In genomic region chr4:86852813-86853590, GRCm38 (mm10) we compare ENCODE assay signal across 17 mouse cellular contexts. TPM values are rescaled to one million over a fixed set of nuclear protein-coding genes. Genes with fewer than 3 reads are reported as not detected.
A peak's percentile ranks its signal among the peaks of the same experiment; 100 is the strongest.
DNase-seq lines count a peak whose midpoint lies in the region; ATAC-seq and TF ChIP-seq lines count a peak whose summit lies in the region.
"Had no signal": no experiment of that assay in that cellular context is flagged by ENCODE, and none has a peak within 500 bp of the region (broad histone marks: within the 10 kb centered on the region; RNA-seq: fewer than 3 reads in every experiment).

No protein-coding gene starts in this region.

- H3K4me1 ChIP-seq in heart, embryonic 11.5 days (ENCODE audit: control insufficient read depth, insufficient read depth, low read length) = peaks cover 4% of the 10 kb centered on the region
- no peaks in the 10 kb centered on the region for H3K4me1 ChIP-seq in heart, adult 2 months (ENCODE audit: control insufficient read depth, insufficient read depth, low read length)
- peaks cover 18% of the 10 kb centered on the region for H3K4me1 ChIP-seq in liver, adult 2 months (ENCODE audit: control insufficient read depth, insufficient read depth, low read length)
- H3K4me1 ChIP-seq in ES-E14 (ENCODE audit: control insufficient read depth in 2 of 2, insufficient read depth in 2 of 2, low read length in 2 of 2, poor library complexity in 1 of 2) = no peaks in the 10 kb centered on the region
- peaks cover 19% of the 10 kb centered on the region for H3K4me1 ChIP-seq in liver, embryonic 13.5 days (replicated peaks)
- peaks cover 6% of the 10 kb centered on the region for H3K4me1 ChIP-seq in limb, embryonic 10.5 days

- H3K9me3 ChIP-seq in heart, embryonic 11.5 days (replicated peaks; ENCODE audit: control insufficient read depth, low read length) = no peaks in the 10 kb centered on the region
- no peaks in the 10 kb centered on the region for H3K9me3 ChIP-seq in ES-E14 (ENCODE audit: control insufficient read depth, insufficient read depth, low read depth, low read length)
- H3K9me3 ChIP-seq in liver, embryonic 13.5 days (replicated peaks) = no peaks in the 10 kb centered on the region
- no peaks in the 10 kb centered on the region for H3K9me3 ChIP-seq in limb, embryonic 10.5 days (replicated peaks)
- H3K9me3 ChIP-seq: forebrain, embryonic 13.5 days; megakaryocyte, embryonic 14.5 days; neural tube, embryonic 13.5 days had no signal

- no peak for ATAC-seq in heart, embryonic 11.5 days (replicated peaks; ENCODE audit: insufficient number of reproducible peaks, low FRiP score, low TSS enrichment)
- no peak for ATAC-seq in liver, embryonic 13.5 days (ENCODE audit: low read depth)
- ATAC-seq: forebrain, embryonic 13.5 days; hindbrain, embryonic 16.5 days; Patski had no signal

- no peak for TF ChIP-seq EP300 in heart, adult 2 months (IDR thresholded peaks at IDR 0.05; ENCODE audit: insufficient read depth, low read depth, low read length)

- H3K4me2 ChIP-seq in heart, embryonic 11.5 days = no peak overlapping the region
- H3K4me2 ChIP-seq in liver, embryonic 13.5 days = no peak overlapping the region
- H3K4me2 ChIP-seq: forebrain, embryonic 13.5 days; neural tube, embryonic 13.5 days had no signal

- no peaks in the 10 kb centered on the region for H3K27me3 ChIP-seq in heart, embryonic 11.5 days (ENCODE audit: control insufficient read depth, insufficient read depth, low read length)
- no peaks in the 10 kb centered on the region for H3K27me3 ChIP-seq in heart, adult 2 months (ENCODE audit: control insufficient read depth, insufficient read depth, low read length)
- no peaks in the 10 kb centered on the region for H3K27me3 ChIP-seq in liver, adult 2 months (ENCODE audit: control insufficient read depth, insufficient read depth, low read length)
- no peaks in the 10 kb centered on the region for H3K27me3 ChIP-seq in liver, embryonic 13.5 days
- no peaks in the 10 kb centered on the region for H3K27me3 ChIP-seq in limb, embryonic 10.5 days (ENCODE audit: low read depth, poor library complexity, severe bottlenecking)
- H3K27me3 ChIP-seq: forebrain, embryonic 13.5 days; megakaryocyte, embryonic 14.5 days; neural tube, embryonic 13.5 days; Patski had no signal

- no peak overlapping the region for H3K4me3 ChIP-seq in heart, embryonic 11.5 days (ENCODE audit: low read depth, low read length)
- no peak overlapping the region for H3K4me3 ChIP-seq in heart, adult 2 months
- no peak overlapping the region for H3K4me3 ChIP-seq in liver, adult 2 months (ENCODE audit: insufficient read depth, low read depth, low read length)
- H3K4me3 ChIP-seq in ES-E14 (ENCODE audit: insufficient read depth in 1 of 2, low read depth in 1 of 2, low read length in 2 of 2, poor library complexity in 1 of 2, severe bottlenecking in 1 of 2) = no peak overlapping the region
- no peak overlapping the region for H3K4me3 ChIP-seq in liver, embryonic 13.5 days (replicated peaks)
- H3K4me3 ChIP-seq in limb, embryonic 10.5 days = no peak overlapping the region
- H3K4me3 ChIP-seq: forebrain, embryonic 13.5 days; megakaryocyte, embryonic 14.5 days; neural tube, embryonic 13.5 days had no signal

- TF ChIP-seq CTCF in heart, adult 2 months (IDR thresholded peaks at IDR 0.05) = no peak
- TF ChIP-seq CTCF in liver, adult 2 months (IDR thresholded peaks at IDR 0.05; ENCODE audit: low read depth, low read length) = no peak

- no peak for TF ChIP-seq POLR2A in heart, adult 2 months (IDR thresholded peaks at IDR 0.05; ENCODE audit: insufficient read depth, low read depth, low read length)
- TF ChIP-seq POLR2A in liver, adult 2 months (IDR thresholded peaks at IDR 0.05; ENCODE audit: extremely low read depth, insufficient read depth, low read length) = no peak

- H3K27ac ChIP-seq in heart, embryonic 11.5 days (ENCODE audit: low read depth, low read length) = 0 out of 2 replicates have a peak overlapping the region, but pooled peaks have one; percentile 22
- no peak overlapping the region for H3K27ac ChIP-seq in heart, adult 2 months
- 0 out of 2 replicates have a peak overlapping the region, but pooled peaks have one; percentile 4 for H3K27ac ChIP-seq in liver, adult 2 months (replicated peaks; ENCODE audit: insufficient read depth, low read depth, low read length)
- H3K27ac ChIP-seq in ES-E14 (ENCODE audit: insufficient read depth, low read depth, low read length, poor library complexity, severe bottlenecking) = no peak overlapping the region; the same call in 1 of the 2 replicates
- peak overlapping the region; percentile 27; the same call in 1 of the 2 replicates for H3K27ac ChIP-seq in liver, embryonic 13.5 days
- no peak overlapping the region for H3K27ac ChIP-seq in limb, embryonic 10.5 days
- H3K27ac ChIP-seq: forebrain, embryonic 13.5 days; neural tube, embryonic 13.5 days had no signal

- intact Hi-C loops in heart, adult 2 months (cut with DNase I) = loop anchor here (10.0 kb wide), 1 partner anchor 238 kb away; the partner anchor contains the start of gene Haus6

- H3K9ac ChIP-seq in heart, embryonic 11.5 days (ENCODE audit: low read depth, low read length) = no peak overlapping the region
- H3K9ac ChIP-seq in heart, adult 2 months (ENCODE audit: low read depth, low read length) = no peak overlapping the region
- no peak overlapping the region for H3K9ac ChIP-seq in liver, adult 2 months (ENCODE audit: low read depth, low read length)
- H3K9ac ChIP-seq in ES-E14 (ENCODE audit: insufficient read depth, low read depth, low read length, poor library complexity, severe bottlenecking) = no peak overlapping the region; the same call in 1 of the 2 replicates
- no peak overlapping the region for H3K9ac ChIP-seq in liver, embryonic 13.5 days
- H3K9ac ChIP-seq: forebrain, embryonic 13.5 days; neural tube, embryonic 13.5 days had no signal

- no peak for DNase-seq in heart, adult 2 months
- peak; percentile 89 for DNase-seq in liver, adult 2 months (ENCODE audit: extremely low read depth, low read depth, low spot score)
- no peak for DNase-seq in liver
- no peak for DNase-seq in ES-E14 (ENCODE audit: low read depth, low spot score)
- no peak for DNase-seq in liver, embryonic 13.5 days
- no peak for DNase-seq in thymus, postnatal 10 days (ENCODE audit: low spot score in 2 of 2)
- DNase-seq in limb, embryonic 10.5 days (ENCODE audit: low spot score) = no peak
- DNase-seq: adrenal gland, adult 2 months; cerebellum, adult 8-10 months; heart, postnatal 14 days; right cerebral cortex, postnatal 25 days had no signal

- 69% methylated on average over 4 of the region's 4 CpGs for WGBS in heart, embryonic 11.5 days (ENCODE audit: insufficient replicate concordance)
- 64% methylated on average over 4 of the region's 4 CpGs for WGBS in heart, adult 2 months
- 40% methylated on average over 4 of the region's 4 CpGs for WGBS in liver, adult 2 months
- WGBS in liver, embryonic 13.5 days (ENCODE audit: insufficient replicate concordance) = 58% methylated on average over 4 of the region's 4 CpGs
- WGBS in limb, embryonic 10.5 days = 86% methylated on average over 4 of the region's 4 CpGs

- H3K79me2 ChIP-seq in heart, adult 2 months (replicated peaks; ENCODE audit: control insufficient read depth, insufficient read depth, low read length) = no peaks in the 10 kb centered on the region
- peaks cover 8% of the 10 kb centered on the region for H3K79me2 ChIP-seq in liver, adult 2 months (ENCODE audit: control insufficient read depth, insufficient read depth, low read length)

- peaks cover 26% of the 10 kb centered on the region for H3K36me3 ChIP-seq in heart, embryonic 11.5 days (ENCODE audit: control insufficient read depth, insufficient read depth, low read length)
- H3K36me3 ChIP-seq in heart, adult 2 months (ENCODE audit: control insufficient read depth, insufficient read depth, low read length) = peaks cover 21% of the 10 kb centered on the region
- peaks cover 32% of the 10 kb centered on the region for H3K36me3 ChIP-seq in liver, adult 2 months (ENCODE audit: control insufficient read depth, insufficient read depth, low read length)
- peaks cover 30% of the 10 kb centered on the region for H3K36me3 ChIP-seq in ES-E14 (ENCODE audit: control insufficient read depth, insufficient read depth, low read length, poor library complexity, severe bottlenecking)
- H3K36me3 ChIP-seq in liver, embryonic 13.5 days = peaks cover 45% of the 10 kb centered on the region
- H3K36me3 ChIP-seq in limb, embryonic 10.5 days = peaks cover 60% of the 10 kb centered on the region

- in situ Hi-C loops in ES-E14 (cut with MboI; ENCODE audit: low sequenced_read_pairs in 2 of 2, unreplicated experiment in 2 of 2) = no loop called here

TF ChIP-seq in ES-E14, 5 proteins besides CTCF, POLR2A, EP300 and RAD21:
- no peak for TF ChIP-seq HCFC1 (IDR thresholded peaks at IDR 0.05; ENCODE audit: borderline replicate concordance, insufficient read depth, low read length)
- TF ChIP-seq CHD2 (IDR thresholded peaks at IDR 0.05; ENCODE audit: low read depth, low read length) = peak; percentile 12; the same call in 1 of the 2 replicates

RNA-seq across cellular contexts. Expression of gene Rps6, which starts 4.2 kb away (rescaled TPM):
- 577 and 587 TPM in 2 replicates for polyA plus RNA-seq in heart, embryonic 11.5 days (2014; fragmentation: Nextera tagmentation; extraction: Ambion mirVana)
- 100 to 1,000 TPM; 491 to 601 TPM for total RNA-seq in heart, adult 2 months (2021)
- 325 and 404 TPM in 2 replicates for polyA plus RNA-seq in heart, adult 2 months (2012; rRNA removed)
- 380 and 503 TPM in 2 replicates for total RNA-seq in liver, adult 2 months (2014; rRNA removed)
- 280 and 301 TPM in 2 replicates for polyA plus RNA-seq in liver, adult 2 months (2012; rRNA removed)
- 2,193 and 2,264 TPM in 2 replicates for total RNA-seq in ES-E14 (2012; rRNA removed)
- 624 and 653 TPM in 2 replicates for polyA plus RNA-seq in liver, embryonic 13.5 days (2015; fragmentation: Nextera tagmentation; extraction: Ambion mirVana)
- 718 and 830 TPM in 2 replicates for polyA plus RNA-seq in limb, embryonic 10.5 days (2016; fragmentation: Nextera tagmentation; extraction: Ambion mirVana)

RNA-seq across cellular contexts. Expression of gene Acer2, which starts 21.2 kb away (rescaled TPM):
- polyA plus RNA-seq in heart, embryonic 11.5 days (2014; fragmentation: Nextera tagmentation; extraction: Ambion mirVana) = 34.1 and 38.3 TPM in 2 replicates
- 10 to 100 TPM; 16.4 to 17.9 TPM for total RNA-seq in heart, adult 2 months (2021)
- polyA plus RNA-seq in heart, adult 2 months (2012; rRNA removed) = 25.6 and 32.7 TPM in 2 replicates
- 11.5 and 13.2 TPM in 2 replicates for total RNA-seq in liver, adult 2 months (2014; rRNA removed)
- polyA plus RNA-seq in liver, adult 2 months (2012; rRNA removed) = 5.6 and 6.5 TPM in 2 replicates
- total RNA-seq in ES-E14 (2012; rRNA removed) = 7.2 and 8.3 TPM in 2 replicates
- 5.3 and 6.7 TPM in 2 replicates for polyA plus RNA-seq in liver, embryonic 13.5 days (2015; fragmentation: Nextera tagmentation; extraction: Ambion mirVana)
- polyA plus RNA-seq in limb, embryonic 10.5 days (2016; fragmentation: Nextera tagmentation; extraction: Ambion mirVana) = 13.1 and 17.1 TPM in 2 replicates
- polyA plus RNA-seq: Patski had no signal

Comparison
In these comparisons a context has a peak if more than half of its experiments do, and no peak if none do; other contexts are left out.
1. H3K27ac ChIP-seq: peak in heart, embryonic 11.5 days (single experiment), liver, adult 2 months (single experiment) and liver, embryonic 13.5 days (single experiment); none in heart, adult 2 months (single experiment), ES-E14 (single experiment) and limb, embryonic 10.5 days (single experiment).